Mouse (Mus musculus) frontal cortex, postnatal 36 days (tissue): ENCODE measurements around the gene Cyp2c67.
"Not testable (repeated sequence)": the region's sequence is repeated elsewhere in the genome, so short reads cannot be mapped to it uniquely, and the experiment has no call there.

Source experiments
- DNase-seq, 2 experiments: peaks; one replicate each; pipeline ENCODE4 v3.0.0; 2022; ENCODE audit warnings: low spot score in 2 of 2

Cyp2c67 gene

DNA sequence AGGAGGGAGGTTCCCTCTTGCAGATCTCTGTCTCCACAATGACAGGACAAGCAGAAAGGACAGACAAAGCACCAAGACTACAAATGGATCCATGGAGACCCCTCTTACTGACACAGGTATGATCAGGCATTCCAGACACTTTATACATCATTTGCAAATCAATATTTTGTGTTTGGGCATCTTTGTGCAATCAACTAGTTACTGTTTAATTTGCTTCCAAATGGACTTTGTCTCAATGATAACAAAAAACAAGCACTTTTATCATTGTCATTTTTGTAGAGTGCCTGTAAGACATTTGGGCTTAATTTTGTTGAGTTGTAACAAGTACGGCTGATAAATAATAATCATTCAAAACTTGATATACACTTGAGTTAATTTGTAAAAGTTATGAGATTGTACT lies at the start of gene Cyp2c67:
Cyp2c67 (minus strand) TSS at position 114 of the 400 bp plus-strand sequence.
- no peak for DNase-seq

DNA sequence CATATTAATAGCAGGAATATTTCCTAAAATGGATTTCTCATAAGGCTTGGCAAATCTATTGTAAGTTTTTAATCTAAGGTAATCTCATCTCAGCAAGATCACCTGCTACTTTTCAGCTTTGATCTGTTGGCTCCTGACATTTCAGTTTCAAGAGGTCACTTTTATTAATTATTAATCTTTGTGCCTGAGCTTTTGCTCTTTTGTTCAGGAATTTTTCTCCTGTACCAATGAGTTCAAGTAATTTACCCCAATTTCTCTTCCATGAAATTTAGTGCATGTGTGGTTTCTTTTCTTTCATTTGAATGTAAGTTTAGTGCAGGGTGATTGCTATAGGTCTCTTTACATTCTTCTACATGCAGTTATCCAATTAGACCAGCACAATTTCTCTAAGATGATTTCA lies 16.8 kb upstream of the Cyp2c67 start:
- not testable (repeated sequence) for DNase-seq

DNA sequence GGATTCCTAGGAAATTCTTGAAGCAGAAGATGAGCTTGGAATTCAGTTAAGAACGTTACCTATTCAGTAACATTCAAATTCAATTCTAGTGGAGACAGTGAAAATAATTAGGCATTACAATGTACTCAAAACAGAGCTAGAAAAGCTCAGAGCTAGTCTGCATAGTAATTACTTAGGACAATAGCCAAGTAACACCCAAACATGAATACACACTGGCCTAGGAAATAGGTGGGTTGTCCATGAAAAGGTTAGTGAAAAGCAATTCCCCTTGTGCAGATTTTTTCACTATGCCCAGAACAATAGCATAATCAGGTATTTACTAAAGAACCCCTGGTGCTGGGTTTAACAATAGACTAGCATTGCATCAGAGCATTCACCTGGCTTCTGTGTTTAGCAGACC lies 3.5 kb upstream of the Cyp2c67 start:
- no peak for DNase-seq

DNA sequence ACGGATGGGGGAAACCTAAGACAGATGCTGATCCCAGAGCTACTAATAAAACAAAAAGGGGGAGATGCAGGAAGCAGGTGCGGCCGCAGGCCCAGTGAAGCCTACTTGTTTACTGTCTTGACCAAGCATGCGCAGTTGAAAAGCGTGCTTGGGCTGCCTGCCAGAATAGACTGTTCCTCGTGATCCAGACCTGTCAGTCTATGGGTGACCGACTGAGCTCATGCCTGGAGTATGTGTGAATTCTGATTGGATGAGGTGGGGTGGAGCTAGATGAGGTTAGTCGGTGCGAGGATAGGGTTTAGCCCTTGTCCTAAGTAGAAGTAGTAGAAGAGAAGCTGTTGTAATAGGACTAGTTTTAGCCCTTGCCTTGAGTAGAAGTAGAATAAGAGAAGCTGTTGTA lies 1.3 kb downstream of the Cyp2c67 start:
- no peak for DNase-seq

DNA sequence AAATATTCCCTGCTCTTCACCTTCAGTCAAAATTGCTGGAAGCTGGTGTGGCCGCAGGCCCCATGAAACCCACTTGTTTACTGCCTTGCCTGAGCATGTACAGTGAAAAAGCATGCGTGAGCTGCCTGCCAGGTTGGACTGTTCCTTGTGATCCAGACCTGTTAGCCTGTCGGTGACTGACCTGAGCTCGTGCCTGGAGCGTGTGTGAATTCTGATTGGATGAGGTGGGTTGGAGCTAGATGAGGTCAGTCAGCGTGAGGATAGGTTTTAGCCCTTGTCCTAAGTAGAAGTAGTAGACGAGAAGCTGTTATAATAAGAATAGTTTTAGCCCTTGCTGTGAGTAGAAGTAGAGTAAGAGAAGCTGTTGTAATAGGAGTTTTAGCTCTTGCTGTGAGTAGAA lies 4.3 kb downstream of the Cyp2c67 start:
- DNase-seq = not testable (repeated sequence)
